Mouse (Mus musculus): Measurements from ENCODE around the gene Gm10277. TPM values are rescaled to one million over a fixed set of nuclear protein-coding genes. Genes with fewer than 3 reads are reported as not detected.

The Gm10277 gene
- total RNA-seq (2014; rRNA removed) (not detected in 2 replicates), polyA plus RNA-seq (2015; fragmentation: Nextera tagmentation; extraction: Ambion mirVana) (0.44 and 1.0 TPM in 2 replicates)

DNA sequence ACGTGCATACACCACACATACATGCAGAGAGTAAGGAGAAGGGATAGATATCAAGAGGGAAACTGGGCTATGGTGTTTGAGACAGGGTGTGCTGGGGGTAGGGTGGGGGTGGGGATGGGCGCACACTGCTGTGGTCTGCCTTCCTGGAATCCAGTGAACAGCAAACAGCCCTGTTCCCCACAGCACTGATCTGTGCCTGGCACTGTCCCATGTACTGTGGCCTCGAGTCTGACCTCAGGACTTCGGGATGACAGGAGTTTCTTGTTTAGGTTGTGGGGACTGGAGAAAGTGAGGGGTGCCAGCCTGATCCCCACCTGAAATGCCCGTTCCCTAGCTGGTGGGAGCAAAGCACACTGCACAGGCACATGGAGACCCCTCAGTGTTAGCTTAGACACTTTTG, at the start of gene Gm10277:
Gene Gm10277, minus strand, starts transcription at position 41 of the 400 bp plus-strand sequence.
- H3K27ac ChIP-seq (ENCODE audit: low read depth, low read length), result no peak within 1 kb of the TSS
- no peak within 1 kb of the TSS for H3K4me3 ChIP-seq (ENCODE audit: low read depth, low read length)
- no peaks in the 10 kb centered on the region for H3K27me3 ChIP-seq (ENCODE audit: insufficient read depth, low read length)
- no peaks in the 10 kb centered on the region for H3K9me3 ChIP-seq (ENCODE audit: low read length)
- DNase-seq (ENCODE audit: low spot score) (no peak), ATAC-seq (ENCODE audit: low FRiP score) (no peak)
- H3K36me3 ChIP-seq (ENCODE audit: insufficient read depth, low read length), result no peaks in the 10 kb centered on the region
- H3K4me2 ChIP-seq (ENCODE audit: low read depth, low read length, poor library complexity, severe bottlenecking), result no peak within 1 kb of the TSS
- TF ChIP-seq CTCF (IDR thresholded peaks at IDR 0.05), result no peak
- no peak within 1 kb of the TSS for H3K9ac ChIP-seq (replicated peaks; ENCODE audit: low read length, poor library complexity, severe bottlenecking)
- 88% methylated on average over 5 of the region's 5 CpGs for WGBS
- peaks cover 11% of the 10 kb centered on the region; the same call in 1 of the 2 replicates for H3K4me1 ChIP-seq (ENCODE audit: insufficient read depth, low read length)

DNA sequence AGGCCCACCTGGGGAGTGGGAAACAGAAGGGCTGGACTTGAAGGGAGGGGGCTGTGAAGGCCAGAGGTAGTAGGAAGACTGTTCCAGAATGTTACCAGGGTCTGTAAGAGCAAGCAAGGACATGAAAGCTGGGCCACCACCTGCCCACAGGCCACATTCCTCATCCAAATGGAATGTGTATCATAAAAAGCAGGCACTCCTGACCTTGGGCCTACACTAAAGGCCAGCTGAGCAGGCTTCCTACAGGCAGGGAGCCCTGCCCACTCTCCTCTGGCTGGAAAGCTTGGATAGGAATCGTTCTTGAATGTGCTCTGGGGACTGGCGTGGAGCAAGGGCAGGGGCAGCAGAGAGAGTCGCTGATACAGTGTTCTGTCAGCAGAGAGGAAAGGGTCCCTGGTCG, 49.2 kb upstream of the Gm10277 start:
- Histone ChIP-seq H3K27me3 (ENCODE audit: insufficient read depth, low read length) (no peaks in the 10 kb centered on the region), H3K36me3 (ENCODE audit: insufficient read depth, low read length) (peaks cover 70% of the 10 kb centered on the region), H3K27ac (ENCODE audit: low read depth, low read length) (no peak overlapping the region), H3K4me1 (ENCODE audit: insufficient read depth, low read length) (no peaks in the 10 kb centered on the region), H3K4me3 (ENCODE audit: low read depth, low read length) (no peak overlapping the region), H3K9me3 (ENCODE audit: low read length) (no peaks in the 10 kb centered on the region), H3K4me2 (ENCODE audit: low read depth, low read length, poor library complexity, severe bottlenecking) (no peak overlapping the region), H3K9ac (replicated peaks; ENCODE audit: low read length, poor library complexity, severe bottlenecking) (no peak overlapping the region)
- no peak for ATAC-seq (ENCODE audit: low FRiP score)
- no peak for TF ChIP-seq CTCF (IDR thresholded peaks at IDR 0.05)
- 75% methylated on average over 4 of the region's 4 CpGs for WGBS
- no peak for DNase-seq (ENCODE audit: low spot score)

DNA sequence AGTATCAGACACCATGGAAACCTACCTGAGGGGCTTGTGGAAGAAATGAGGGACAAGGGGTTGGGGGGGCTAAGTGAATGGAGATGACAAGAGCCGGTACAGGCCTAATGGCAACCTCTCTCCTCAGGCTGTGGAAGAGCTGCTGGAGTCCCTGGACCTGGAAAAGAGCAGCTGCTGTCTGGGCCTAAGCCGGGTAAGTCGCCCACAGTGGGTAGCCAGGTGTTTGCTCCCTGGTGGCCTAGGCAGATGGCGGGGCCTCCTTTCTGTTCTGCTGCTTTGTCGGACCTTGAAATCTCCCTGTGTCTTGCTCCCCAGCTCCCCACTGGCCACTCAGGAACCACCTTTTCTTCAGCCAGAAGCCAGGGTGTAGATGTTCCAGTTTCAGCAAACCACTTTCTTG, 48.7 kb upstream of the Gm10277 start:
- no peak overlapping the region for H3K9ac ChIP-seq (replicated peaks; ENCODE audit: low read length, poor library complexity, severe bottlenecking)
- 59% methylated on average over 5 of the region's 5 CpGs for WGBS
- ATAC-seq (ENCODE audit: low FRiP score), result no peak
- H3K4me2 ChIP-seq (ENCODE audit: low read depth, low read length, poor library complexity, severe bottlenecking), result no peak overlapping the region
- no peak for DNase-seq (ENCODE audit: low spot score)
- H3K27me3 ChIP-seq (ENCODE audit: insufficient read depth, low read length), result no peaks in the 10 kb centered on the region
- H3K9me3 ChIP-seq (ENCODE audit: low read length), result no peaks in the 10 kb centered on the region
- H3K36me3 ChIP-seq (ENCODE audit: insufficient read depth, low read length), result peaks cover 66% of the 10 kb centered on the region
- no peak for TF ChIP-seq CTCF (IDR thresholded peaks at IDR 0.05)
- no peak overlapping the region for H3K4me3 ChIP-seq (ENCODE audit: low read depth, low read length)
- no peaks in the 10 kb centered on the region for H3K4me1 ChIP-seq (ENCODE audit: insufficient read depth, low read length)
- H3K27ac ChIP-seq (ENCODE audit: low read depth, low read length), result no peak overlapping the region

DNA sequence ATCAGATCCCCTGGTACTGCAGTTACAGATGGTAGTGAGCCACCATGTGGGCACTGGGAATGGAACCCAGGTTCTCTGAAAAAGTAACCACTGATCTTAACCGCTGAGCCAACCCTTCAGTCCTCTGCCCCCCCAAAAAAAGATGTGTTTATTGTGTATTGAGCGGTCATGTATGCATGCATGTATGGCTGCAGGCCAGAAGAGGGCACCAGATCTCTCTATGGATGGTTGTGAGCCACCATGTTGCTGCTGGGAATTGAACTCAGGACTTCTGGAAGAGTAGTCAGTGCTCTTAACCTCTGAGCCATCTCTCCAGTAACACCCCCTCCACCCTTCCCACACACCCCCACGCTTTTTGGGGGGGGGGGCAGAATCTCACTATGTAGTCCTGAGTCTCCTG, 47.6 kb upstream of the Gm10277 start:
- DNase-seq (ENCODE audit: low spot score) (no peak), ATAC-seq (ENCODE audit: low FRiP score) (no peak)
- no peaks in the 10 kb centered on the region for H3K4me1 ChIP-seq (ENCODE audit: insufficient read depth, low read length)
- H3K4me3 ChIP-seq (ENCODE audit: low read depth, low read length), result no peak overlapping the region
- H3K27ac ChIP-seq (ENCODE audit: low read depth, low read length), result no peak overlapping the region
- no peak overlapping the region for H3K9ac ChIP-seq (replicated peaks; ENCODE audit: low read length, poor library complexity, severe bottlenecking)
- H3K4me2 ChIP-seq (ENCODE audit: low read depth, low read length, poor library complexity, severe bottlenecking), result no peak overlapping the region
- peaks cover 56% of the 10 kb centered on the region for H3K36me3 ChIP-seq (ENCODE audit: insufficient read depth, low read length)
- peak; percentile 49 for TF ChIP-seq CTCF (IDR thresholded peaks at IDR 0.05)
- H3K9me3 ChIP-seq (ENCODE audit: low read length), result no peaks in the 10 kb centered on the region
- H3K27me3 ChIP-seq (ENCODE audit: insufficient read depth, low read length), result no peaks in the 10 kb centered on the region
- WGBS, result 95% methylated on average over 3 of the region's 3 CpGs

DNA sequence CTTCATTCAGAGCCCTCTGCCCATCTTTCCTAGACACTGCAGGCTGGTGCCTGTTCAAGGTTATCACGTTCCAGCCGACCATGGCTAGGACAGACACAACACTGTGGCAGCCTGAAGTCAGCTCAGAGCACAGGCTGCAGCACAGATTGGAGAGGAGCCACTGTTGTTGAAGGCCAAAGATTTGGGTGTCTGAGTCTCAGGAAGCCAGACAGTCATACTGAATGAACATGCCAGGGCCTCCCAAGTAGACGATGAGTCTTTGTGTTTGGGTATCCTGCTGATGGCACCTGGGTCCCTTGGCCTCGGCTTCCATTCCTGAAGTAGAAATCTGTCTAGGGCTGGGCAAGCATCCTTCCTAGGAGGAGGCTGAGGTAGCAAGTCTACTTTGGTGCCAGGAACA, 45.0 kb upstream of the Gm10277 start:
- no peak for DNase-seq (ENCODE audit: low spot score)
- 93% methylated on average over 4 of the region's 4 CpGs for WGBS
- Histone ChIP-seq H3K27ac (ENCODE audit: low read depth, low read length) (no peak overlapping the region), H3K36me3 (ENCODE audit: insufficient read depth, low read length) (peaks cover 61% of the 10 kb centered on the region), H3K27me3 (ENCODE audit: insufficient read depth, low read length) (no peaks in the 10 kb centered on the region), H3K4me3 (ENCODE audit: low read depth, low read length) (no peak overlapping the region), H3K9me3 (ENCODE audit: low read length) (no peaks in the 10 kb centered on the region), H3K9ac (replicated peaks; ENCODE audit: low read length, poor library complexity, severe bottlenecking) (no peak overlapping the region), H3K4me2 (ENCODE audit: low read depth, low read length, poor library complexity, severe bottlenecking) (no peak overlapping the region), H3K4me1 (ENCODE audit: insufficient read depth, low read length) (no peaks in the 10 kb centered on the region)
- TF ChIP-seq CTCF (IDR thresholded peaks at IDR 0.05), result no peak
- no peak for ATAC-seq (ENCODE audit: low FRiP score)

DNA sequence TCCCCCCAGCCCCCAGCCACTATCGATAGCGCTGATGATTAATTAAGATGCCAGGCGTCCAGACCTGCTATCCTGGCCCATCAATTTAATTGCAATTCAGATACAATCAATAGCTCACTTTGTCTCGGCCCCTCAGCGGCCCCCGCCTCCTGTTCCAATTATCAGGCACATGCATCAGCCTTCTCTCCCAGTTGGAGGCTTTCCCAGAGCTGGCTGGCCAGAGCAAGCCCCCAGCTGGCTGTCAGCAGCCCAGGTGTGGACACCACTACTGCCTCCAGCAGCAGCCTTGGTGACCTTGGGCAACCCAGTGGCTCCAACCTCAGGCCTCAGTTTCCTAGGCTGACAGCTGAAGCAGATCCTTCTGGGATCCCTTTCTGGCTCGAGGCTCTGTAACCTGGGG, 43.3 kb upstream of the Gm10277 start:
- Histone ChIP-seq H3K4me1 (ENCODE audit: insufficient read depth, low read length) (peaks cover 3% of the 10 kb centered on the region), H3K9ac (replicated peaks; ENCODE audit: low read length, poor library complexity, severe bottlenecking) (0 out of 2 replicates have a peak overlapping the region, but pooled peaks have one; percentile 8), H3K27ac (ENCODE audit: low read depth, low read length) (no peak overlapping the region), H3K27me3 (ENCODE audit: insufficient read depth, low read length) (no peaks in the 10 kb centered on the region), H3K4me2 (ENCODE audit: low read depth, low read length, poor library complexity, severe bottlenecking) (no peak overlapping the region), H3K36me3 (ENCODE audit: insufficient read depth, low read length) (peaks cover 48% of the 10 kb centered on the region), H3K9me3 (ENCODE audit: low read length) (no peaks in the 10 kb centered on the region), H3K4me3 (ENCODE audit: low read depth, low read length) (no peak overlapping the region)
- WGBS, result 53% methylated on average over 7 of the region's 7 CpGs
- DNase-seq (ENCODE audit: low spot score) (no peak), ATAC-seq (ENCODE audit: low FRiP score) (no peak)
- TF ChIP-seq CTCF (IDR thresholded peaks at IDR 0.05), result no peak

All from midbrain, postnatal 0 days (tissue).